Mouse (Mus musculus): ENCODE data around the gene Apbb2.

GRCm38 (mm10) chr5:66610270-66610669 is 8.3 kb downstream of the Apbb2 start:
- no peak for TF ChIP-seq CTCF (IDR thresholded peaks at IDR 0.05; ENCODE audit: low read depth)
- TF ChIP-seq EP300 (IDR thresholded peaks at IDR 0.05; ENCODE audit: low read depth): no peak

Data from liver, postnatal 0 days (tissue).